Mouse (Mus musculus): Measurements from ENCODE around the gene Rnd1.

DNA sequence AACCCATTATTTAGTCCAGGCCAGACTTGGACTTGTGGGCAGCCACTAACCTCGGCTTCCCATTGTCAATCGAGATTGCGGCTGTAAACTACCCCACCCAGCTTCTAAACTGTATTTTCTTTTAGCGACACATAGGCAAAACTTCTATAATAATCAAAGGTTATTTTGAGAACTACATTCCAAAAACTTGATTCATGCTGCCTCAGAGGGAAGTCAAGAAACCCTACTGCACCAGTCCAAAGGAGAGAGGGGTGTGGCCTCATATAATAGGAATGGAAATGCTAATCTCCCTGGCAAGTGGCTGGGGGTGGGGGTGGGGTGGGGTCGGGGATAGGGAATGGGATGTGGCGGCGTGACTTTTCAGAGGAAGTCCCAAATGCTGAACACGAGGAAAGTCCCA lies 51.2 kb downstream of the Rnd1 start:
- no peak for TF ChIP-seq CTCF (IDR thresholded peaks at IDR 0.05; ENCODE audit: extremely low read depth, insufficient read depth, insufficient read length, insufficient replicate concordance)
- TF ChIP-seq POLR2A (IDR thresholded peaks at IDR 0.05; ENCODE audit: low read depth, low read length): no peak
